Mouse (Mus musculus) adrenal gland, adult (tissue): ENCODE results near the gene Gng12.

Source experiments
- DNase-seq, 2 experiments: peaks; one replicate each; pipeline ENCODE4 v3.0.0; 2022 to 2023; ENCODE audit warnings: low spot score in 1 of 2; ENCODE audit not compliant: inconsistent age in 2 of 2

Gng12 gene

DNA sequence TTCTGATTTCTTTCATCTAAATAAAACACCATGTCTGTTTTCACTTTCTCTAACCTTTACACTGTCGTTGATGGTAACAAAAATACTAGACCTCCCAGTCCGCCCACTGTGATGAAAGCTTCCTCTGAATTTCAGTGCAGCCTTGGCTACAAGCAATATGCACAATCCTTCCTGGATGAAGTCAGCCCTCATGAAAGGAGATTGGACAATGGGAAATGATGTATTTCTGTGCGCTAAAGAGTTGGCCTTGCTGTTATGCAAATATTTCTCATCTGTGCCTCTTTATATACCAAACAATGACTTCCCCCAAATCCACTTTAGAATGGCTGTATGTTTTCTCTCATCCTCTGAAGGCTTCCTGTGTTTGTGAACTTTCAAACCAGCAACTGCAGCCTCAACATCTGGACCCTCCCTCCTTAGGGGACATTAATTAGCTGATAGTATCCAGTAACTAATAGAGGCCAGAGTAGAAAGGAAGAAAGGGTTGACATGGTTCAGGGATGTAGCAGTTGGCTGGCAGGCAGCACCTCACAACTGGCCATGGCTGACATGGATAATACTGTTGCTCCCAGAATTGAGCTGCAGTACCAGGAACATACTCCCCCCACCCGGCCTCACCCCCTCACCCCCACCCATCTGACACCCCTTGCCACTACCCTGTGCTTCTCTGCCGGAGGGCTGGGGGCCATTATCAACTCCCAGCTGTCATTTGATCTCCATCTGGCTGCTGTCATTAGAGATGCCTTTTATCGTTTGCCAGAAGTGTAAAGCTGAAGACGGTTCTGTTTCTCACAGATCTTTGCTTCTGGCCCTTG, 152.9 kb downstream of the Gng12 start:
- no peak for DNase-seq

DNA sequence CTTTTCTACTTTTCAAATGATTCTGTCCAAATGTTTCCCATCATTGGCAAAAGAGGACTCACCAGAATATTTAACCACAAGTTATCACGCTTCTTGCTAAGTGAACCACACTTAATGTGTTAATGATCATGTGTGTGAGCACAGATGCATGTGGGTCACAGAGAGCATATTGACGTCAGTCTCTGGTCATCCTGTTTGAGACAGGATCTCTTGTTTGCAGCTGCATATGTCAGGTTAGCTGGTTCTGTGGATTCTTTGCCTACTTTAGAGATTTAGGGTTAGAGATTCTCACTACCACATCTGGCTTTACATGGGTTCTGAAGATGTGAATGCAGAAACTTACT, 153.5 kb downstream of the Gng12 start:
- DNase-seq: no peak

DNA sequence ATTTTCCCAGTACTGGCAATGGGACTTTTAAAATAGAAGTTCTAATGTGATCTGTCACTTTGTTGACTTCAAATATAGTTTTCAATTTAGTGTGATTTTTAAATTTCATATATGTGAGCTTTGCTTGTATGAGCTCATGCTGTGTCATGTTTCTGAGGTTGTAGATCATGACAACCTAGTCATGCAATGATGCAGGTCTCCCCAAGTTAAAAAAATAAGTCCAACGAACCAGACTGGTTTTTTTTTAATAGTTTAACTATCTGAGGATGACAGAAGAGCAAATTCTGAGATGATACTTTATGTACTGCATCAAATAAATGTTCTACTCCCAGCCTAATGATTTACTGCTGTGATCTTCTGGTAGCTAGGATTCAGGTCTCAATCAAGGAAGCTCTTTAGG, 153.9 kb downstream of the Gng12 start:
- DNase-seq: no peak

DNA sequence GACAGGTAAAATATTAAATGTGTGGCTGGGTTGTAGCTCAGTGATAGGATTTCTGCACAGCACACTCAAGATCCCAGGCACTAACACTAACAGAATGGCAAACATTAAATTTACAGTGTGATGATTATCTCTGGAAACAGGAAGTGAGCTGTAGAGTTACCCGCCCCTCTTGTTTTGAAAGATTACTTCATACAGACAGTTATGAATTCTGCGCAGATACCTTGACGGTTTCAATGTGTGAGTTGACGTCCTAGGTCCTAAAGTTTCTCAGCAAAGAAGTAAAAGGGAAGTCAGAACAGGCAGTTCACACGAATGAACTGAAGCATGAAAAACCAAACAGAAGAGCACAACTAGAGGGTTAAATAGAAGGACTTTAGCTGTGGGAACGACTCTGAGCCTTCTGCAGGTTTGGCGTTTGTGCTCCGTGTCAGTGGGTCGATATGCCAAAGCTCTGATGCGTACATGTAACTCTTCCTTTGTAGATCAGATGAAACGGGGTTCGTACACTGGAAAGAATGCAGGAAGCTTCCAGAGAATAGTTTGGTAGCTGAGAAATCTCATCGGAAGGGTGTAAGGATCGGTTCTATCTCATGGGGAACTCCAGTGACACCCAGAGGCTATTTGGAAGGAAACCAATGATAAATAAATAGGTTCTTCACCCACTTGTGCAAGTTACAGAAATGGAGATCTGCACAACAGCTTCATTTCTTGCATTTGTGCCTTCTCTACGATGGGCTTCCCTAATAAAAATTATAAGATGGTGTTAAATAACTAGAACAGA, 160.1 kb downstream of the Gng12 start:
- no peak for DNase-seq

DNA sequence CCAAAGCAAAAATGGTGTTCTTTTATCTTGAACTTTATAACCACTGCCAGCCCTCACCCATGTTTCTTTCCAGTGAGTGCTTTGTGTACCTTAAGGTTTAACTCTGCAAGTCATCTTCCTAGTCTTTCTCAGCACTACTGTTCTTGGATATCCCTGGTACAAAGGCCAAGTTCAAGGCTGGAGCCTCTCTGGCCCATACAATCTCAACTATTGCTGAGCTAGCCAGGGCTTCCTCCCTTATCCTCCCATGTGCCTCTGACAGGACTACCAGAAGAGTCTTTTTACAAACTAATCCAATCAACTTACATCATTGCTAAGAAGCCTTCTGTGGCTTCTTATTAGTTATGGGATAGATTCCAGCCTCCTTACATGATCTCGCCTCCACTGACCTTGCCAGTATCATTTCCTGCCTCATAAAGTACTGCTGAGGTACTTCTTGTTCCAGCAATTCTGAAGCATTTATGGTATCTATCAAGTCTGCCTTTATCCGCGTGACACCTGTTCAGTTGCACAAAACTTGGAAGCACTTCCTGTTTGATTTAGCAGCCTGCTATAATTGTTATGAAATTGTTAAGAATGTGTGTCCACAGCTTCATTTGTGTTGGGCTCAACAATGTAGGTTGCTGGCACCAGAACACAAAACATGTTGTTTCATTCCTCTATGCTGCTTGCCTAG, 160.8 kb downstream of the Gng12 start:
- peak in 1 of 2 experiments; percentile 16 for DNase-seq

DNA sequence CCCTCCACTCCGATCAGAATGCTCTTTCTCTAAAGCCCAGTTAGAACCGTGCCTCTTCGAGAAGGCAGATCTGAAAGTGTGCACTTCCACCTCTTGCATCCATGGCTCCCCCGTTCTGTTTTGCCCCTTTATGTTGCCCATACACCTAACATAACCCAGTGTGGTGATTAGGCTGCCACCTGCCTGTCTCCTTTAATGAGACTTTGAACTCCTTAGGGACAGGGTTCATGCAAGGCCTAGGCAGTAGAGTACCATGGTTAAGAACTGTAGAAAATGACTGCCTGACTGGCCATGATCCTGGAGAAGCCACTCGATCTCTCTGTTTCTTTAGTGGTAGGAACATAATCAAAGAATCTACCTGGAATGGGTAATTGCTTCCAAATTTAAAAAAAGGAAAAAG, 161.4 kb downstream of the Gng12 start:
- no peak for DNase-seq

DNA sequence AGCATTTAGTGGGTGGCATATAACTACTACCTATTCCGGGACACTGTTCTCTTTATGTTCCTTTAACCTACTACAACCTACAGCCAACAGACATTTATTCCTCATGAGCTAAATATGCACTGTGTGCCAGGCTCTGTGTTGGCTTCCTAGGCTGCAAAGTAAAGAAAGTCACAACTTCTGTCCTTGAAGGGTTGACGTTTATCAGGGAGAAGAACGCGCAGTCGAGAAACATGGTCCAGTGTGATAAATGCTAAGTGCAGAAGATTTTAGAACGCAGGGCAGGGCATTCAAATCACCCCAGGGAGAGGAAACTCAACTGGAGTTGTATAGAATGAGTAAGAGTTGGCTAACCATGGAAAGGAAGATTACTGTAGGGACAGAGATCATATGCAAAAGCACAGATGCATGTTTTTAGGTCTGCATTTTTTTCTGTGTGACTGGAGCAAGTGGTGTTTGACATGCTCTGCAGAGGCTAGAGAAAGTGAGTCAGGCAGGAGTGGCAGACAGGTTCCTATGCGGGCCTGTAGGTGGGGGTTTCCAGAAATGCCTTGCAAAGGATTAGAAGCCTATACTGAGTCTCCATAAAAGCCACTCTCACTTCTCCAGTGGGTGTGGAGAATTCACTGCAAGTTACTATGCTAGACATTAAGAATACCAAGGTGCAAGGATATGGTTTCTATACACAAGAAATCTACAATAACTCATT, 161.9 kb downstream of the Gng12 start:
- peak in 1 of 2 experiments; percentile 13 for DNase-seq

DNA sequence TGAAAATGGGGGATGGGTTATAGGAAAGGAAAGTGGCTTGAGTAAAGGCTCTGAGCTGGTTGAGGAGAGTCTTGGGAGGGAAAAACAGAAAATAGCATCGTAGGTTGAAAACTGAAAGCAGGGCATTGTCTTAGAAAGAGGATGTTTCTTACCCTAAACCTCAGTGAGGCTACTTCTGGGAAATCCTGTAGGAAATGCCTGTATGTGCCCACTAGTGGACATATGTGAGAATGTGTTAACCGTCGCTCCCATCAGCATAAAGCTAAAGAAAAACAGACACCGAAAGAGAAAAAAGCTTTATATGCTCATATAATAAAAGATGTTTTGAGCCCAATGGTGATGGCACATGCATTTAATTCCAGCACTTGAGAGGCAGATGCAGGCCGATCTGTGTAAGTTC, 163.9 kb downstream of the Gng12 start:
- no peak for DNase-seq

DNA sequence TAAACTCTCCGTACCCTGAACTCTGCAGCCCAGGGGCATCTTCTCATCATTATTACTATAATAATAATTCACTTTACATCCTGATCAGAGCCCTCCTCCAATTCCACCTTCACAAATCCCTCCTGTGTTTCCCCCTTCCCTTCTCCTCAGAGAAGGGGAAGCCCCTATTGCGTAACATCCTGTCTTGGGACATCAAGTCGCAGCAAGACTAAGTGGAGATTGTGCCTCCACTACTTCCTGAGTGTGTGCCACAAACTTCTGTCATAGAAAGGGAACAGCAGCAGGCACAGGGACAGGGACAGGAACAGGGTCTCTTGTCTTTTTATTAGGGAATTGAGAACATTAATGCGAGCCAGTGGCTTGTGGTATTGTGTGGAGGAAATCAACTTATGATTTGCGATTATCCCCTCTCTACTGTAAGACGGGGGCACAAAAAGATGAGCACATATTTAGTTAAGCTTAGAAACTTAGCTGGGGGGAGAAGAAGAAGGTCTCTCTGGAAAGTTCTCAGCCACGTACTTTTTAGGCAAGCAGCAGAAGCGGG, 173.1 kb downstream of the Gng12 start:
- DNase-seq: peak in 1 of 2 experiments; percentile 44

DNA sequence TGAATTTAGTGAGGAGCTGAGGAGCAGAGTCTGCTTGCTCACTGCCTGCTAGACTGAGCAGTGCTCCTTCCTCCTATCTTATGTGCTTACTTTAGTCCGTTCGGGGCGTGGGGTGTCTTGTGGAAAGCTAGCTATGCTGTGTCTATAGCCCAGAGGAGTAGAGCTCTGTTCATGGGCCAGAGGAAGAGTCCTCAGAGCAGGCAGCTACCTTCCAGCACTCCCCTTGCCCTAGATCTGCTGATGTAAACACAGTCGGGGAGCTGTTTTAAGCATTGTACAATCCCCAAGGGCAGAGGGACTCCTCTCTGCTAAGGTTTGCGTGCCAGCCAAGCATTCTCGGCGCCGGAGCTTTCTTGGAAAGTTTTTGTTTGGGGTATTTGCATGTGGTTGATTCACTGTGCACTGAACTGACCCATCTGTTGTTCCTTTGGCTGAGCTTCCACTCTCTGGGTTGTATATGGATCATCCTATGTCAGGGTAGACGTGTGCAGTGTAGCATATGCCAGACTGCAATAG, 173.7 kb downstream of the Gng12 start:
- peak in 1 of 2 experiments; percentile 66 for DNase-seq
